Comparison of ENCODE assay signal across 8 mouse cellular contexts in genomic region chr2:94264631-94265098, GRCm38 (mm10).
DNase-seq lines count a peak whose midpoint lies in the region; ATAC-seq lines count a peak whose summit lies in the region.

No protein-coding gene starts in this region.

- peaks cover 10% of the 10 kb centered on the region; the same call in 1 of the 2 replicates for H3K27me3 ChIP-seq in embryonic facial prominence, embryonic 14.5 days (replicated peaks; ENCODE audit: control insufficient read depth, insufficient read depth, low read length)
- H3K27me3 ChIP-seq in intestine, embryonic 16.5 days (replicated peaks; ENCODE audit: control insufficient read depth, insufficient read depth, low read length), result no peaks in the 10 kb centered on the region; the same call in 1 of the 2 replicates
- H3K27me3 ChIP-seq in neural tube, embryonic 15.5 days (replicated peaks), result no peaks in the 10 kb centered on the region

- peak overlapping the region; percentile 68 for H3K4me2 ChIP-seq in embryonic facial prominence, embryonic 14.5 days (ENCODE audit: low read depth, low read length)
- peak overlapping the region; percentile 55 for H3K4me2 ChIP-seq in intestine, embryonic 16.5 days (ENCODE audit: low read depth, low read length)
- peak overlapping the region; percentile 81 for H3K4me2 ChIP-seq in neural tube, embryonic 15.5 days

- peak; percentile 22; the same call in 1 of the 2 replicates for ATAC-seq in embryonic facial prominence, embryonic 14.5 days (ENCODE audit: low read depth)
- ATAC-seq in intestine, embryonic 16.5 days, result no peak
- ATAC-seq in neural tube, embryonic 15.5 days (ENCODE audit: low FRiP score), result peak; percentile 65
- no peak for ATAC-seq in activated CD4-positive, CD25-positive, alpha-beta regulatory T cell, adult 4 months
- no peak for ATAC-seq in monocyte, adult 5-6 weeks (replicated peaks; ENCODE audit: insufficient number of reproducible peaks, low FRiP score, low TSS enrichment, poor library complexity, severe bottlenecking)

- no peak overlapping the region; the same call in 1 of the 2 replicates for H3K27ac ChIP-seq in embryonic facial prominence, embryonic 14.5 days (replicated peaks; ENCODE audit: low read depth, low read length)
- H3K27ac ChIP-seq in intestine, embryonic 16.5 days (ENCODE audit: low read length), result no peak overlapping the region
- H3K27ac ChIP-seq in neural tube, embryonic 15.5 days (replicated peaks), result peak overlapping the region; percentile 88

- H3K9ac ChIP-seq in embryonic facial prominence, embryonic 14.5 days (ENCODE audit: low read depth, low read length), result 0 out of 2 replicates have a peak overlapping the region, but pooled peaks have one; percentile 30
- H3K9ac ChIP-seq in intestine, embryonic 16.5 days (ENCODE audit: low read depth, low read length), result no peak overlapping the region
- H3K9ac ChIP-seq in neural tube, embryonic 15.5 days (replicated peaks), result peak overlapping the region; percentile 46

- no peaks in the 10 kb centered on the region for H3K36me3 ChIP-seq in embryonic facial prominence, embryonic 14.5 days (ENCODE audit: control insufficient read depth, insufficient read depth, low read length)
- no peaks in the 10 kb centered on the region for H3K36me3 ChIP-seq in intestine, embryonic 16.5 days (ENCODE audit: control insufficient read depth, insufficient read depth, low read length)
- no peaks in the 10 kb centered on the region for H3K36me3 ChIP-seq in neural tube, embryonic 15.5 days

- H3K9me3 ChIP-seq in embryonic facial prominence, embryonic 14.5 days (ENCODE audit: control insufficient read depth, low read length), result no peaks in the 10 kb centered on the region
- no peaks in the 10 kb centered on the region for H3K9me3 ChIP-seq in intestine, embryonic 16.5 days (ENCODE audit: control insufficient read depth, low read length)
- H3K9me3 ChIP-seq in neural tube, embryonic 15.5 days (replicated peaks), result no peaks in the 10 kb centered on the region

- H3K4me1 ChIP-seq in embryonic facial prominence, embryonic 14.5 days (ENCODE audit: control insufficient read depth, insufficient read depth, low read length), result peaks cover 28% of the 10 kb centered on the region
- peaks cover 16% of the 10 kb centered on the region for H3K4me1 ChIP-seq in intestine, embryonic 16.5 days (ENCODE audit: control insufficient read depth, insufficient read depth, low read length)
- H3K4me1 ChIP-seq in neural tube, embryonic 15.5 days, result peaks cover 50% of the 10 kb centered on the region

- intact Hi-C loops in left cerebral cortex, postnatal 4 days (cut with DNase I), result no loop called here

- peak; percentile 34 for DNase-seq in left cerebral cortex, postnatal 4 days
- DNase-seq in left cerebral cortex, adult 11 months (ENCODE audit: low spot score), result no peak
- DNase-seq in embryonic facial prominence, embryonic 14.5 days (ENCODE audit: low spot score), result no peak
- DNase-seq in B cell, adult 2 months, result no peak

- WGBS in embryonic facial prominence, embryonic 14.5 days, result under 1% methylated on average over 11 of the region's 12 CpGs
- WGBS in intestine, embryonic 16.5 days, result under 1% methylated on average over 12 of the region's 12 CpGs
- under 1% methylated on average over 12 of the region's 12 CpGs for WGBS in neural tube, embryonic 15.5 days

- peak overlapping the region; percentile 32 for H3K4me3 ChIP-seq in embryonic facial prominence, embryonic 14.5 days (ENCODE audit: low read depth, low read length)
- H3K4me3 ChIP-seq in intestine, embryonic 16.5 days (ENCODE audit: low read length), result peak overlapping the region; percentile 9
- peak overlapping the region; percentile 38 for H3K4me3 ChIP-seq in neural tube, embryonic 15.5 days (replicated peaks)

Comparison
In these comparisons a context has a peak if more than half of its experiments do, and no peak if none do; other contexts are left out.
1. ATAC-seq: peak in embryonic facial prominence, embryonic 14.5 days (single experiment) and neural tube, embryonic 15.5 days (single experiment); none in intestine, embryonic 16.5 days (single experiment), activated CD4-positive, CD25-positive, alpha-beta regulatory T cell, adult 4 months (single experiment) and monocyte, adult 5-6 weeks (single experiment).
2. Peak in every context shown above with its lines, with median percentiles within 50 percentile points of each other: H3K4me2 ChIP-seq and H3K4me3 ChIP-seq.